Mouse (Mus musculus): Measurements from ENCODE around the gene Rgs7.

The Rgs7 gene

DNA sequence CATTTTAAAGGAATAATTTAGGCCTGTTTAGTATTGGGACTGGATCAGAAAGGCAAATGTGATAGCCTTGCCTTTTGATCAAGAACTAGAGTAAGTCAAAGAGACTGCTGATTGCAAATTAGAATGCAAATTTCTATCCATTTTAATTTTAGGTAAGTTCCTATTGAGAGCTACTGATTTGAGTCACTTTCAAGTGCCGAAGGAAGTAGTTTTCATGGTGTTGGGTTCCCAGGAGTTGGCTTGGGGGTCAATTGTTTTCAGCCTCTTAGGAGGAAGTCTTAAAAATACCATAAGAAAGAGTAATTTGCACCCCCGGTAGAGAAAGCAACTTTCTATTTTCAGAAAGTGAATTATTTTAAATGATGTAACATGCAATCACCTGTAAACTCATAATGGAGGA lies 285.3 kb downstream of the Rgs7 start:
- CTCF ChIA-PET, result interaction anchor here in 2 of 4 experiments (0.6 kb wide), 2 partner anchors 434 to 737 kb away, joined by 3 to 11 read pairs; no protein-coding TSS in a partner anchor

DNA sequence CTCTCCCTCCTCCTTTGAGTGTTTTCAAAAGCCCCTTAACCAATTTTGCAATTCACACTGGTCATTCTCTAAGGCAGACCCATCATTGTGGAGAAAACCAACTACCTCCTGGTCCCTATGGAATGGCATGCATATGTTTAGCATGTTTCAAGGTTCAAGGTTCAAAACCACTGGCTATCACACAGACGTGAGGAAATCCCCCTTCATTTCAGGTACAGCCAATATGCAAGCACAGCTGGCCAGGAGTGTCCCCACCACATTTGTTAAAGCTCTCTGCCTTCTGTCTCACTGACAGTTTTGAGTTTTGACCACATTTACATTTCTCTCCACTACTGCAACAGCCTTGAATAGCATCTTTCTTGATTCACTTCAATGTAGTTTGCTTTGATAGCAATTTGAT lies 286.7 kb downstream of the Rgs7 start:
- ChIA-PET CTCF (no interaction called here), POLR2A (no interaction called here)

More for the DNA sequence above, 285.3 kb downstream of the Rgs7 start:
- POLR2A ChIA-PET, result interaction anchor here in 1 of 4 experiments (0.6 kb wide), 1 partner anchor 166 kb away, joined by 3 read pairs; no protein-coding TSS in a partner anchor

GRCm38 (mm10) chr1:175203544-175203943 lies 288.8 kb downstream of the Rgs7 start:
- CTCF ChIA-PET, result no interaction called here
- POLR2A ChIA-PET, result interaction anchor here in 1 of 4 experiments (0.6 kb wide), 1 partner anchor 112 kb away, joined by 4 read pairs; no protein-coding TSS in a partner anchor

DNA sequence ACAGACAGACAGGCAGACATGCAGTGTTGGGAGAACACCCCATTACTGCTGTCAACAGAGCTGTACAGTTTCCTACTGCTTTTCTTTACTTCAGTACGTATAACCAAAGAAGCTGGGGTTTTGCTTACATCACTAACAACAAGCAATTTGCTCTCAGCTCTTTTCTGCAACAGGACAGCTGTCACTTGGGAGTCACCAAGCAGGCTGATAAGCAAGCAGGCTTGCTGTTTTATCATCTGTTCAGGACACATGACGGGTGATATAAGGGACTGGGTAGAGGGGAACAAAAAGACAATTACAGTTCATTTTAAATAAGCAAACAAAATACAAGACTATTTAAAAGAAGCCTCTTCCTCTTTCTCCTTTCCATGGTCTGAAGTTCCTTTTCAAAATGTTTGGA lies 289.4 kb downstream of the Rgs7 start:
- ChIA-PET POLR2A (no interaction called here), CTCF (no interaction called here)

DNA sequence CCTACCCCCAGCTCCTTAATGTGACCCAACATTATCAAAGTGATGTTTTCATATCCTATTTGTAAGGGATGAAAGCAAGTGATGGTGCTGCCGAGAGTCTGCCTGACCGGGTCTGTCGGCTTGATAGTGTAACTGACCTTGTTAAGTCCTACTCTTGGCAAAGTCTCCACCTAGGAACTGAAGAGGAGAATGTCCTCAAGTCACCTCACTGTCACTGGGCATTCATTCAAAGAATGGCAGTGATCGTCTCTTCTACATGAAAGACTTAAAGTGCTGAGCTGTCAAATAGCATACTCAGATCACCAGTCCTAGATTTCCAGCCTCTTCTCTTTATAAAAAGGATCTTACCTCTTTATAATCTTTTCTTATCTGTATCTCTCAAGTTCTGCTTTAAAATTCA lies 293.4 kb downstream of the Rgs7 start:
- ChIA-PET POLR2A (no interaction called here), CTCF (interaction anchor here in 1 of 4 experiments (0.6 kb wide), 1 partner anchor 705 kb away, joined by 9 read pairs; no protein-coding TSS in a partner anchor)

GRCm38 (mm10) chr1:175195806-175196205 lies 296.5 kb downstream of the Rgs7 start:
- ChIA-PET POLR2A (interaction anchor here in 1 of 4 experiments (0.5 kb wide), 1 partner anchor 335 kb away, joined by 4 read pairs; no protein-coding TSS in a partner anchor), CTCF (no interaction called here)

- POLR2A ChIA-PET, result no interaction called here
- CTCF ChIA-PET, result no interaction called here
These were observed 304.1 kb downstream of the Rgs7 start for GRCm38 (mm10) chr1:175188186-175188585.

GRCm38 (mm10) chr1:175185211-175185610 lies 307.1 kb downstream of the Rgs7 start:
- ChIA-PET CTCF (interaction anchor here in 1 of 4 experiments (0.7 kb wide), 1 partner anchor 511 kb away, joined by 3 read pairs; no protein-coding TSS in a partner anchor), POLR2A (no interaction called here)

DNA sequence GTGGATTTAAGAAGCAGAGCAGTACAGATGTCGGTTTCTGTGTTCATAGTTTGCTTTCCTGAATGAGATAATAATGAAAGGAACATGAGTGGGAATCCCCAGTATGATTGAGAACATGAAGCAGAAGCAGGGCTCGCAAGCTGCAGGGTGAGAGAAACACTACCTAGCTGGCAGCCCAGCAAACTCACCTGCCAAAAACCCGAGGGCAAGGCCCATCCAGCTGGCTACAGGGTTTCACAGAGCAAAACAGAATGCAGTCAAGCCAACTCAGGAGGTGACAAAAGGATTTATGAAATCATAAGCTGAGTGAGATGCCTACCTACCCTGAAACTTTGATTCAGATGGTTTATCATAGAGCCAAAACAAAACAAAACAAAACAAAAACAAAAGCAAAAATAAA lies 307.6 kb downstream of the Rgs7 start:
- CTCF ChIA-PET, result interaction anchor here in 1 of 4 experiments (0.7 kb wide), 1 partner anchor 510 kb away, joined by 3 read pairs; no protein-coding TSS in a partner anchor
- POLR2A ChIA-PET, result no interaction called here

GRCm38 (mm10) chr1:175178733-175179132 lies 313.6 kb downstream of the Rgs7 start:
- ChIA-PET POLR2A (no interaction called here), CTCF (no interaction called here)

DNA sequence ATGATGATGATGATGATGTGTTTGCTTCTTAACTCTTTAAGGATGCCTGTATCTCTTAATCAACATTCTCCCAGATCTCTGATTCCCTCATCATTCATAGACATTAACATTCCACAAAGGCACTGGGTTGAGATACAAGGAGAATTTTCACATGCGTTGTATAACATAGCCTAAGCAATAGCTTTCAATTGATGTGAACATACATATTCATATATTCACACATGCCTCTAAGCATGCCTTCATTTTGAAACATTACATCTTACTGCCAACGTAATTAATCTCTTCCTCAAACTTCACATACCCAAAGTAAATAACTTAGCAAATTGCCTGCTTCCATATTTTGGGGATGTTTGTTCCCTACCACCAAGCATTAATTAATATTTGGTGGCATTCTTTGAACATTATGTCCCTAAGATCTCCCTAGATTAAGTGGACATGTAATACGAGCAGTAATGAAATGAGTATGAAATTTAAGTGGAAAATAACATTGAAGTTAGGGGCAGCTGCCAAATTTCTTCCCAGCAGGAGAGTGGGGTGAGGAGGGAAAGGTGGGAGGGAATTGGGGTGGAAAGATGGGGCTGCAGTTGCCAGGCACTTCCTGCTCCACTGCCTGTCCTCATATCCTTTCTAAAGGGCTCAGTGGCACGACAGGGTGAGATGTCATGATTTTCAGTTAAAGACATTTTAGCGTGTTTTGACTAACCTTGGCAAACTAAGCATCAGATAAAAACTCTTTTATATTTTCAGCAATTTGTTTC lies 317.2 kb downstream of the Rgs7 start:
- POLR2A ChIA-PET, result no interaction called here
- CTCF ChIA-PET, result no interaction called here

DNA sequence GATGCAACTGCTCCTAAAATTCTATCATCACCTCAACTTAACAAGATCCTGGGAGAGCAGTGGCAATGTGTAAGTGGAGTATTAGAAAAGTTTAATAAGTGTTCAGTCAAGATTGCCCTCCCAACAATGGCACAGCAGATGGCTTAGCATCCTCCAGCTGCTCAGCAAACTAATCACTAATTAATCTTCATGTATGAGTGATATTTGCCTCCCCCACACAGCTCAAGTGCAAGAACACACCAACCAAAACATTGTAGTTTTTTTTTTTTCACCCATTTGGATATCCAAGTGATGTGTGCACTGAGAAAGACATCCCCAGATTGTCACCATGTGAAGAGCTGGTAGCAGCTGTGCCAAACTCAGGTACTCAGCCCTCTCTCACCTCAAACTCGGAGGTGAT lies 336.8 kb downstream of the Rgs7 start:
- ChIA-PET POLR2A (no interaction called here), CTCF (no interaction called here)

DNA sequence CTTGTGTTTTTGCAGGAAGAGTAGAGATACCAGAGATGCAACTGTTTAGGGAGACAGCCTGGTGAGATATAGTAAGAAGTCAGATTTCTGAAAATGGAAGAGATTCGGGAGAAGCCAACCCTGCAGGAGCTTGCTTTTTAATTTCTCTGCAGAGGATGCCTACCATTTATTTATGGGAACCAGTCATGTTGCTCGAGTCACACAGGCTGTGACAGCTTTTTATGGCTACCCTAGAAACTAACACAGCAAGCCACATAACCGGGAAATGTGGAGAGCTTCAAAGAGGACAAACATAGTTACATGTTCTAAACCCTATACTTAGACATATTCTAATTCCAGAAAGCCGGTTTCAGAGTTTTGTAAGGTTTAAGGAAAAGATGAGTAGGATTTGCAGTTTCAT lies 349.2 kb downstream of the Rgs7 start:
- POLR2A ChIA-PET, result interaction anchor here in 1 of 4 experiments (0.6 kb wide), 1 partner anchor 33 kb away, joined by 3 read pairs; no protein-coding TSS in a partner anchor
- CTCF ChIA-PET, result no interaction called here

DNA sequence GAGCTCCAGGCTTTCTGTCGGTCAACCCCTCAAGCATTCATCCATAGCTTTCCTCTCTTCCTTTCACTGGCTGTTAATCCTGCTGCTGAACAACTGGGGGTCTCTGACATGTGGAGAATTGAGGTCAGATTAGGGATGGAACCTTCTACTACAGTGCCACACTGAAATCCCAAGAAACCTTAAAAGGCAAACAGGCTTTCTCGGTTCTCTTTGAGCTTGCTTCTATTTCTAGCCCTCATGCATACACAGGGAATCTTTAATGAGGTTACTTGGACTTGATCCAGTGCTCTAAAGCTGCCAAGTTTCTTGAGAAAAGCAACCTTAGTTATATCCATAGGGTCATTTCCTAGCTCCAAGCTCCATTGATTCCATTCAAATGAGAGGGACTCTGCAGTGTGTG lies 363.8 kb downstream of the Rgs7 start:
- ChIA-PET POLR2A (no interaction called here), CTCF (interaction anchor here in 1 of 4 experiments (1.0 kb wide), 1 partner anchor 9 kb away, joined by 3 read pairs; no protein-coding TSS in a partner anchor)

- CTCF ChIA-PET, result no interaction called here
- POLR2A ChIA-PET, result no interaction called here
These were observed 367.9 kb downstream of the Rgs7 start for GRCm38 (mm10) chr1:175124416-175124815.

GRCm38 (mm10) chr1:175118904-175119555 lies 373.3 kb downstream of the Rgs7 start:
- POLR2A ChIA-PET, result interaction anchor here in 1 of 4 experiments (0.5 kb wide), 1 partner anchor 17 kb away, joined by 3 read pairs; no protein-coding TSS in a partner anchor

GRCm38 (mm10) chr1:175108270-175108860 lies 383.9 kb downstream of the Rgs7 start:
- CTCF ChIA-PET, result no interaction called here
- POLR2A ChIA-PET, result interaction anchor here in 1 of 4 experiments (0.5 kb wide), 1 partner anchor 336 kb away, joined by 6 read pairs; no protein-coding TSS in a partner anchor

More at GRCm38 (mm10) chr1:175118904-175119555, 373.3 kb downstream of the Rgs7 start:
- CTCF ChIA-PET, result interaction anchor here in 2 of 4 experiments (0.8 to 1.7 kb wide), 4 partner anchors 10 to 693 kb away, joined by 3 to 13 read pairs (median 4); no protein-coding TSS in a partner anchor

GRCm38 (mm10) chr1:175106315-175106714 lies 386.0 kb downstream of the Rgs7 start:
- ChIA-PET POLR2A (no interaction called here), CTCF (no interaction called here)

DNA sequence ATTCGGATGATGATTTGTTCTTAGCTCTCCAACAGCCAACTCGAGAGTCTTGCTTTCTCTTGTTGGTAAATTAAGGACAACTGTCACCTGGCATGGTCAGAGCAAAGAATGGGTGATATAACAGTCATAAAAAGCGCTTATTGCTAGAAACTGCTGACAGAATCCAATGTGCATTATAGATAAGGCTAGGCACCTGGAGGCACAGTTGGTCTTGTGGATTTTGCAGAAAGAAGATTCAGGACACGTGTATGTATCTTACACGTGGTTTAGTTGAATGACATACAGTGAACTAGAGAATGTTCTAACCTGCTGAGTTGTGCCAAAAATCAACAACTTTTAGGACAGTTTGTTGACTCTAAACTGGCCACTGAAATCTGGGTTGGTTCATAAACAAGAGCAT lies 386.9 kb downstream of the Rgs7 start:
- POLR2A ChIA-PET, result no interaction called here
- CTCF ChIA-PET, result no interaction called here

GRCm38 (mm10) chr1:175097014-175097413 lies 395.3 kb downstream of the Rgs7 start:
- POLR2A ChIA-PET, result no interaction called here
- CTCF ChIA-PET, result no interaction called here

Measured in embryonic stem cell, embryonic (primary cell).